Mouse (Mus musculus) C2C12 (cell line): Measurements from ENCODE around the gene 3110082J24Rik. TPM values are rescaled to one million over a fixed set of nuclear protein-coding genes. Genes with fewer than 3 reads are reported as not detected.
A peak's percentile ranks its signal among the peaks of the same experiment; 100 is the strongest.

Experiments used
- H3K27me3 ChIP-seq: one replicate; pipeline ENCODE4 v1.6.1; 2011; ENCODE audit not compliant: control insufficient read depth, insufficient read depth, insufficient read length
- H3K36me3 ChIP-seq: one replicate; pipeline ENCODE4 v1.6.1; 2011; ENCODE audit not compliant: control insufficient read depth, insufficient read depth
- H3K4me3 ChIP-seq: one replicate; pipeline ENCODE4 v1.5.1; 2011; ENCODE audit warnings: mild to moderate bottlenecking, control low read depth; ENCODE audit not compliant: poor library complexity, insufficient read depth, severe bottlenecking
- H3K79me2 ChIP-seq: one replicate; pipeline ENCODE4 v1.6.1; 2011; ENCODE audit not compliant: control insufficient read depth, insufficient read depth
- H3K79me3 ChIP-seq: one replicate; pipeline ENCODE4 v1.6.1; 2011; ENCODE audit warnings: low read depth, control low read depth
- H3ac ChIP-seq: one replicate; pipeline ENCODE3; 2011; ENCODE audit warnings: low read depth; ENCODE audit not compliant: control insufficient read depth, insufficient read length
- CEBPB ChIP-seq: IDR thresholded peaks from one replicate; pipeline ENCODE4 v1.6.1; 2011; ENCODE audit warnings: low read depth, mild to moderate bottlenecking, control low read depth, moderate library complexity
- CTCF ChIP-seq: IDR thresholded peaks from one replicate; pipeline ENCODE4 v1.5.1; 2011; ENCODE audit not compliant: control insufficient read depth, insufficient read depth, insufficient read length
- FOSL1 ChIP-seq: IDR thresholded peaks from one replicate; pipeline ENCODE4 v1.8.0; 2011; ENCODE audit warnings: mild to moderate bottlenecking, low read length; ENCODE audit not compliant: poor library complexity, insufficient read depth, severe bottlenecking
- MAX ChIP-seq: IDR thresholded peaks from one replicate; pipeline ENCODE4 v1.6.1; 2011; ENCODE audit warnings: mild to moderate bottlenecking, control low read depth
- MYOD1 ChIP-seq: IDR thresholded peaks from one replicate; pipeline ENCODE4 v1.6.1; 2011; ENCODE audit warnings: low read depth; ENCODE audit not compliant: control insufficient read depth, insufficient read length
- MYOG ChIP-seq: IDR thresholded peaks from one replicate; pipeline ENCODE4 v1.6.1; 2011; ENCODE audit not compliant: control insufficient read depth, insufficient read length; ENCODE audit errors: extremely low read depth
- USF1 ChIP-seq: IDR thresholded peaks from one replicate; pipeline ENCODE4 v1.6.1; 2011; ENCODE audit warnings: low read depth, mild to moderate bottlenecking, control low read depth, moderate library complexity
- polyA plus RNA-seq: library from polyadenylated mRNA; unstranded; fragments of >200 nt; fragmentation: generic; extraction: Trizol; gene quantifications from one replicate; pipeline ENCODE4 v1.2.1, GENCODE M21; 2012; ENCODE audit warnings: missing spikeins

Gene 3110082J24Rik
- polyA plus RNA-seq, 1 experiment: 0.14 TPM

DNA sequence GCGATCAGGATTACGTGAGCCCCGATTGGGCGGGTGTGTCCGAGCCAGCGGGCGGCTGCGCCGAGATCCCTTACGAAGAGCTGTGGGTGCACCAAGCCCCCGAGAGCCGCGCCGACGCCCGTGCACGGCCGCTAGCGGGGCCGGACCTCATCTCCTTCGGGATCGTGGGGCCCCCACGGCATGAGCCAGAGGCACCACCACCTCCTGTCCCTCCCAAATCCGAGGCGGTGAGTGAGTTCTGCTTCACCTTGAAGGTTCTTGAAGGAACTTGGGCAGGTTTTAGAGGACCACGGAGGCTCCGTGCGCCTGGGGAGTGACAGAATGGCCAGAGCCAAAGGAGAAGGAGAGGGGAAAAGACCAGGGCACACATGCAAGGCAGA lies 8.9 kb upstream of the 3110082J24Rik start:
- Histone ChIP-seq H3K27me3 (peaks cover 5% of the 10 kb centered on the region), H3K36me3 (peaks cover 11% of the 10 kb centered on the region), H3K4me3 (no peak overlapping the region)

DNA sequence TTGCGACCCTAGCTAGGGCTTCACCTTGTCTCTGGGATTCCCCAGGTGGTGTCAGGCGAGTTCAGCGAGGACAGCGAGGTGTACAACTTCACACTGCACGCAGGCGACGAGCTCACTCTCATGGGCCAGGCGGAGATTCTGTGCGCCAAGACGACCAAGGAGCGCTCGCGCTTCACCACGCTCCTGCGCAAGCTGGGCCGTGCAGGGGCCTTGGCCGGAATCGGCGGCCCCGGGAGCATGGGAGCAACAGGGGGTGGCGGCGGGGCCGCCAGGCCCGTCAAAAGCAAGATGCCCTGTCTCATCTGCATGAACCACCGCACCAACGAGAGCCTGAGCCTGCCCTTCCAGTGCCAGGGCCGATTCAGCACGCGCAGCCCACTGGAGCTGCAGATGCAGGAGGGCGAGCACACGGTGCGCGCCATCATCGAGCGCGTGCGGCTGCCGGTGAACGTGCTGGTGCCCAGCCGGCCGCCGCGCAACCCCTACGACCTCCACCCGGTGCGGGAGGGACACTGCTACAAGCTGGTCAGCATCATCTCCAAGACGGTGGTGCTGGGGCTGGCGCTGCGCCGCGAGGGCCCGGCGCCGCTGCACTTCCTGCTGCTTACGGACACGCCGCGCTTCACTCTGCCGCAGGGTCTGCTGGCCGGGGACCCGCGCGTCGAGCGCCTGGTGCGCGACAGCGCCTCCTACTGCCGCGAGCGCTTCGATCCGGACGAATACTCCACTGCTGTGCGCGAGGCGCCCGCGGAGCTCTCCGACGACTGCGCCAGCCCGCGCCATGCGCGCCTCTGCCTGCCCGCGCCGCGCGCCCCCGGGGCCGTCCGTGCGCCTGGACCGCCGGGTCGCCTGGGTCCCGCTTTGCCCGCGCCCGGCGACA lies 8.2 kb upstream of the 3110082J24Rik start:
- Histone ChIP-seq H3K79me2 (no peaks in the 10 kb centered on the region), H3K79me3 (no peaks in the 10 kb centered on the region), H3K36me3 (peaks cover 4% of the 10 kb centered on the region), H3K4me3 (no peak overlapping the region), H3K27me3 (peaks cover 8% of the 10 kb centered on the region), H3ac (no peak overlapping the region)
- TF ChIP-seq MAX (no peak), CTCF (peak; percentile 65)

More for the DNA sequence above, 8.9 kb upstream of the 3110082J24Rik start:
- Histone ChIP-seq H3ac (no peak overlapping the region), H3K79me3 (no peaks in the 10 kb centered on the region), H3K79me2 (no peaks in the 10 kb centered on the region)
- TF ChIP-seq USF1 (no peak), MAX (no peak), CTCF (no peak), MYOG (no peak), MYOD1 (no peak)

- no peaks in the 10 kb centered on the region for H3K79me3 ChIP-seq
- no peak overlapping the region for H3ac ChIP-seq
- no peak overlapping the region for H3K4me3 ChIP-seq
- peaks cover 16% of the 10 kb centered on the region for H3K27me3 ChIP-seq
- no peaks in the 10 kb centered on the region for H3K79me2 ChIP-seq
- no peak for TF ChIP-seq CTCF
- no peak for TF ChIP-seq CEBPB
- TF ChIP-seq USF1: no peak
- TF ChIP-seq MAX: no peak
- TF ChIP-seq FOSL1: no peak
- TF ChIP-seq MYOG: no peak
- TF ChIP-seq MYOD1: no peak
- no peaks in the 10 kb centered on the region for H3K36me3 ChIP-seq
Observed at GRCm38 (mm10) chr5:30112533-30113068, 6.7 kb upstream of the 3110082J24Rik start.

GRCm38 (mm10) chr5:30111771-30112170 lies 5.9 kb upstream of the 3110082J24Rik start:
- no peak overlapping the region for H3ac ChIP-seq
- H3K36me3 ChIP-seq: no peaks in the 10 kb centered on the region
- H3K79me2 ChIP-seq: no peaks in the 10 kb centered on the region
- TF ChIP-seq FOSL1 (no peak), MAX (no peak), CTCF (no peak), CEBPB (no peak), MYOG (no peak), MYOD1 (no peak), USF1 (no peak)
- no peaks in the 10 kb centered on the region for H3K79me3 ChIP-seq
- no peak overlapping the region for H3K4me3 ChIP-seq
- H3K27me3 ChIP-seq: peaks cover 22% of the 10 kb centered on the region

DNA sequence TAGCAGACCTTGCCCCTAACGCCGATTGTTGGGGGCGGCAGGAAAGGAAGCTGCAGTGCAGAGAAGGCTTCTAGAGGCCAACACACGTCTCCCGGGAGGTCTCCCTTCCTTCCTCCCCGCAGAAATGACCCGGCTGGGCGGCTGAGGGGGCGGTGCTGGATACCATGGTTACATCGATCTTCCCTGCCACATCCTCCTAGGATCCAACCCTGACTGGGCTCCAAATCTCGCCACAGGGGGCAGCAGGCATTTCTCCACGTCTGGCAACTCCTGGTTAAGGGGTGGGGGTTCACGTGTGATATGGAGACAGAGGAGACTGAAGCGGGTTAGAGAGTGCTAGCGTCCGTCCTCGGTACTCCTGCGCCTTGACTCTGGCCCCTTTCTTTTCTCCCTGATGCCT lies 5.2 kb upstream of the 3110082J24Rik start:
- Histone ChIP-seq H3K4me3 (no peak overlapping the region), H3K79me3 (no peaks in the 10 kb centered on the region), H3K79me2 (no peaks in the 10 kb centered on the region), H3K36me3 (no peaks in the 10 kb centered on the region), H3K27me3 (peaks cover 26% of the 10 kb centered on the region), H3ac (no peak overlapping the region)
- TF ChIP-seq MAX: no peak

- no peaks in the 10 kb centered on the region for H3K79me2 ChIP-seq
- H3ac ChIP-seq: no peak overlapping the region
- H3K36me3 ChIP-seq: no peaks in the 10 kb centered on the region
- peaks cover 32% of the 10 kb centered on the region for H3K27me3 ChIP-seq
- no peak overlapping the region for H3K4me3 ChIP-seq
- H3K79me3 ChIP-seq: no peaks in the 10 kb centered on the region
- TF ChIP-seq MYOD1: no peak
- TF ChIP-seq MAX: no peak
- no peak for TF ChIP-seq CEBPB
- TF ChIP-seq MYOG: no peak
- no peak for TF ChIP-seq CTCF
- TF ChIP-seq USF1: no peak
- no peak for TF ChIP-seq FOSL1
Observed at GRCm38 (mm10) chr5:30110371-30111060, 4.6 kb upstream of the 3110082J24Rik start.
